Mouse (Mus musculus) megakaryocyte, embryonic 14.5 days (primary cell): Measurements from ENCODE around the gene Heg1. TPM values are rescaled to one million over a fixed set of nuclear protein-coding genes. Genes with fewer than 3 reads are reported as not detected.

Experiments
- H3K27me3 ChIP-seq: replicated peaks from 2 replicates; pipeline ENCODE3; 2012; ENCODE audit warnings: inconsistent platforms
- H3K36me3 ChIP-seq: replicated peaks from 2 replicates; pipeline ENCODE3; 2012; ENCODE audit warnings: low read length, inconsistent platforms, mixed read lengths
- H3K4me1 ChIP-seq: 2 replicates; pipeline ENCODE4 v1.6.1; 2012; ENCODE audit warnings: inconsistent platforms
- H3K4me3 ChIP-seq: replicated peaks from 2 replicates; pipeline ENCODE3; 2012; ENCODE audit warnings: moderate library complexity, mild to moderate bottlenecking, inconsistent platforms
- H3K9me3 ChIP-seq: 2 replicates; pipeline ENCODE4 v1.6.1; 2012; ENCODE audit warnings: inconsistent platforms
- FLI1 ChIP-seq: IDR thresholded peaks from 2 replicates; pipeline ENCODE4 v1.6.1; 2012; ENCODE audit warnings: low read length, inconsistent platforms, mixed read lengths
- GATA1 ChIP-seq: IDR thresholded peaks from 3 replicates; pipeline ENCODE4 v1.6.1; 2012; ENCODE audit warnings: mixed read lengths, low read length, inconsistent platforms, borderline replicate concordance
- polyA plus RNA-seq: library from polyadenylated mRNA; stranded (reverse); fragments of >175 nt; gene quantifications from 2 replicates; pipeline ENCODE4 v1.2.3, GENCODE M21; 2012; ENCODE audit warnings: low replicate concordance; ENCODE audit not compliant: insufficient read depth

The Heg1 gene
- polyA plus RNA-seq, 1 experiment: 0.86 TPM

- Histone ChIP-seq H3K4me3 (no peak overlapping the region), H3K27me3 (no peaks in the 10 kb centered on the region), H3K9me3 (peaks cover 7% of the 10 kb centered on the region), H3K36me3 (peaks cover 11% of the 10 kb centered on the region), H3K4me1 (peaks cover 9% of the 10 kb centered on the region; the same call in 1 of the 2 replicates)
- TF ChIP-seq FLI1 (no peak), GATA1 (no peak)
These were observed 42.7 kb downstream of the Heg1 start for GRCm38 (mm10) chr16:33726892-33727291.

- H3K4me3 ChIP-seq: no peak overlapping the region
- H3K4me1 ChIP-seq: peaks cover 19% of the 10 kb centered on the region
- peaks cover 7% of the 10 kb centered on the region for H3K9me3 ChIP-seq
- H3K36me3 ChIP-seq: peaks cover 11% of the 10 kb centered on the region
- TF ChIP-seq GATA1 (no peak), FLI1 (no peak)
- no peaks in the 10 kb centered on the region for H3K27me3 ChIP-seq
These were observed 44.3 kb downstream of the Heg1 start for GRCm38 (mm10) chr16:33728427-33728826.

GRCm38 (mm10) chr16:33731291-33731690 lies 47.1 kb downstream of the Heg1 start:
- peaks cover 1% of the 10 kb centered on the region for H3K27me3 ChIP-seq
- no peak overlapping the region for H3K4me3 ChIP-seq
- TF ChIP-seq FLI1 (no peak), GATA1 (no peak)
- peaks cover 11% of the 10 kb centered on the region for H3K36me3 ChIP-seq
- H3K9me3 ChIP-seq: no peaks in the 10 kb centered on the region
- H3K4me1 ChIP-seq: peaks cover 22% of the 10 kb centered on the region

GRCm38 (mm10) chr16:33732237-33732749 lies 48.1 kb downstream of the Heg1 start:
- Histone ChIP-seq H3K4me1 (peaks cover 13% of the 10 kb centered on the region), H3K9me3 (no peaks in the 10 kb centered on the region), H3K27me3 (peaks cover 1% of the 10 kb centered on the region), H3K4me3 (no peak overlapping the region), H3K36me3 (peaks cover 3% of the 10 kb centered on the region)
- TF ChIP-seq GATA1 (no peak), FLI1 (no peak)

GRCm38 (mm10) chr16:33732846-33733580 lies 48.8 kb downstream of the Heg1 start:
- H3K27me3 ChIP-seq: peaks cover 1% of the 10 kb centered on the region
- TF ChIP-seq GATA1 (no peak), FLI1 (no peak)
- peaks cover 13% of the 10 kb centered on the region for H3K4me1 ChIP-seq
- no peak overlapping the region for H3K4me3 ChIP-seq
- H3K9me3 ChIP-seq: no peaks in the 10 kb centered on the region
- H3K36me3 ChIP-seq: no peaks in the 10 kb centered on the region

GRCm38 (mm10) chr16:33733864-33734263 lies 49.7 kb downstream of the Heg1 start:
- TF ChIP-seq GATA1: no peak
- Histone ChIP-seq H3K4me1 (peaks cover 13% of the 10 kb centered on the region), H3K36me3 (no peaks in the 10 kb centered on the region), H3K27me3 (peaks cover 1% of the 10 kb centered on the region), H3K4me3 (no peak overlapping the region), H3K9me3 (no peaks in the 10 kb centered on the region)

- no peak for TF ChIP-seq GATA1
- TF ChIP-seq FLI1: no peak
- Histone ChIP-seq H3K9me3 (no peaks in the 10 kb centered on the region), H3K4me1 (peaks cover 13% of the 10 kb centered on the region), H3K27me3 (peaks cover 1% of the 10 kb centered on the region), H3K4me3 (no peak overlapping the region), H3K36me3 (no peaks in the 10 kb centered on the region)
These were observed 50.4 kb downstream of the Heg1 start for GRCm38 (mm10) chr16:33734545-33734944.

GRCm38 (mm10) chr16:33735238-33735637 lies 51.1 kb downstream of the Heg1 start:
- no peaks in the 10 kb centered on the region for H3K9me3 ChIP-seq
- no peak overlapping the region for H3K4me3 ChIP-seq
- TF ChIP-seq GATA1: no peak
- no peak for TF ChIP-seq FLI1
- H3K36me3 ChIP-seq: no peaks in the 10 kb centered on the region
- H3K4me1 ChIP-seq: peaks cover 13% of the 10 kb centered on the region
- H3K27me3 ChIP-seq: peaks cover 1% of the 10 kb centered on the region

- Histone ChIP-seq H3K4me1 (peaks cover 14% of the 10 kb centered on the region), H3K4me3 (no peak overlapping the region), H3K9me3 (no peaks in the 10 kb centered on the region), H3K27me3 (peaks cover 1% of the 10 kb centered on the region), H3K36me3 (no peaks in the 10 kb centered on the region)
- no peak for TF ChIP-seq GATA1
- TF ChIP-seq FLI1: no peak
These were observed 51.6 kb downstream of the Heg1 start for GRCm38 (mm10) chr16:33735791-33736190.

GRCm38 (mm10) chr16:33736746-33737145 lies 52.6 kb downstream of the Heg1 start:
- no peaks in the 10 kb centered on the region for H3K36me3 ChIP-seq
- H3K4me3 ChIP-seq: no peak overlapping the region
- peaks cover 1% of the 10 kb centered on the region for H3K27me3 ChIP-seq
- TF ChIP-seq FLI1 (no peak), GATA1 (no peak)
- no peaks in the 10 kb centered on the region for H3K9me3 ChIP-seq
- peaks cover 23% of the 10 kb centered on the region for H3K4me1 ChIP-seq
